Mouse (Mus musculus) spleen, postnatal 4 days (tissue): ENCODE measurements at regions not wholly inside any gene's neighbourhood (a gene's known extent, or its start where the extent isn't known, plus 50 kb on each side); places are given as distances from the start of the nearest gene placed in this dataset.
A peak's percentile ranks its signal among the peaks of the same experiment; 100 is the strongest.
"Not testable (repeated sequence)": the region's sequence is repeated elsewhere in the genome, so short reads cannot be mapped to it uniquely, and the experiment has no call there.

ENCODE experiments used
- DNase-seq, 2 experiments: peaks; one replicate each; pipeline ENCODE4 v3.0.0; 2022; ENCODE audit warnings: low spot score in 2 of 2

GRCm38 (mm10) chr3:22285904-22286303 lies 209.5 kb downstream of the Tbl1xr1 start:
- no peak for DNase-seq

- DNase-seq: no peak
These were observed 217.0 kb downstream of the Tbl1xr1 start for GRCm38 (mm10) chr3:22293466-22293865.

- DNase-seq: not testable (repeated sequence)
These were observed 217.6 kb downstream of the Tbl1xr1 start for GRCm38 (mm10) chr3:22294081-22294480.

GRCm38 (mm10) chr3:22296925-22297324 lies 220.5 kb downstream of the Tbl1xr1 start:
- DNase-seq: not testable (repeated sequence)

GRCm38 (mm10) chr3:22297831-22298230 lies 221.4 kb downstream of the Tbl1xr1 start:
- not testable (repeated sequence) for DNase-seq

DNA sequence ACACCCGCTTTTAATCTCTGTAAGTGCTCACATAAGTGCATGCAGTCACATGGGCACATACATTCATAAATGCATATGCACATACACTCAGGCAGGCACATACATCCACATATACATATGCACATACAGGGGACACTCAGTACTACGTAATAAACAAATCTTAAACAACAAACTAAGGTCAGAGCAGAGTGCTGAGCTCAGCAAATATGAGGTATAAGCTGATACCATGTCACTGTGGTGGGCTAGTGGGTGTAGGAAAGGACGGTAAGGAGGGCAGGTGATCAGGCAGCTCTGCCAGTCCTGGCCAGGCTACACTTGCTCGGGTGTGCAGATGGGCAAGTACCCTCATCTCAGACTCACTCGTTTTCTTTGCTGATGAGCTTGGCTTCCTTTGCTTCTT lies 224.1 kb downstream of the Tbl1xr1 start:
- DNase-seq: no peak

- no peak for DNase-seq
These were observed 225.6 kb downstream of the Tbl1xr1 start for GRCm38 (mm10) chr3:22301991-22302517.

GRCm38 (mm10) chr3:22304145-22304544 lies 227.7 kb downstream of the Tbl1xr1 start:
- no peak for DNase-seq

- DNase-seq: no peak
These were observed 230.2 kb downstream of the Tbl1xr1 start for GRCm38 (mm10) chr3:22306624-22307023.

GRCm38 (mm10) chr3:22308962-22309361 lies 232.5 kb downstream of the Tbl1xr1 start:
- peak; percentile 37 to 77 for DNase-seq

GRCm38 (mm10) chr3:22316466-22317185 lies 240.2 kb downstream of the Tbl1xr1 start:
- DNase-seq: no peak

DNA sequence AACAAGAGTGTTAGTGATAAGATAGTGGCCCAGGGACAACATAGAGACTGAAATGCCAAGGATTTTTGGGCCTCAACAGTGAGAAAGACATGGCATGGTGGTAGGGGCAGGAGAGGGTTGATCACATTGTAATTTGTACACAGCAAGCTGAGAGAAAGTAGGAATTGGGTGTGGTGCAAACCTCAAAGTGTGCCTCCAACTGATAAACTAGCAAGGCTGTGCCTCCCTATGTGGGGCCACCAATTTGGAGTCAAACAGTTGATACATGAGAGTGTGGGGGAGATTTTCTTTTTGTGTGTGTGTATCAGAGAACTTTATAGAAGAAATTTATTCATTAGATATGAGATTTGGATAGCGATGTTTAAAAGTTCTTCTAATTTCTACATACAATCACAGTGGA lies 244.0 kb downstream of the Tbl1xr1 start:
- DNase-seq: not testable (repeated sequence)

DNA sequence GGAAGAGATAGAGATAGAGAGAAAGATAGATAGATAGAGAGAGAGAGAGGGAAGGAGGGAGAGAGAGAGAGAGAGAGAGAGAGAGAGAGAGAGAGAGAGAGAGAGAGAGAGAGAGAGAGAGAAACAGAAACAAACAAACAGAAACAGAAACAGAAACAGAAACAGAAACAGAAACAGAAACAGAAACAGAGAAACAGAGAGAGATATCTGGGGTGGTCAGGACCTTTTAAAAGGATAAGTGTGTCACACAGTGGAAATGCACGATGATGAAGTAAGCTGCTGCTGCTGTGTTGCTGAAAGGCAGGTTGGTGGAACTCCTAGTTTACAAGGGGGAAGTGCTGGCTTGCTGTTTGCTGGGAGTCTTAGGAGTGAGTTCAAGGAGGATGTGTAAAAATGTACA lies 254.8 kb downstream of the Tbl1xr1 start:
- DNase-seq: no peak
